Mouse (Mus musculus) embryonic facial prominence, embryonic 14.5 days (tissue): Measurements from ENCODE around the gene Maml3. TPM values are rescaled to one million over a fixed set of nuclear protein-coding genes. Genes with fewer than 3 reads are reported as not detected.

Source experiments
- ATAC-seq: fragments of 200-750 bp; cut with Nextera tagmentation; 2 replicates; pipeline ENCODE4 v1.8.0; 2017; ENCODE audit warnings: low read depth, moderate number of reproducible peaks, moderate TSS enrichment
- DNase-seq: peaks from one replicate; pipeline ENCODE4 v3.0.0-alpha.2; 2015; ENCODE audit warnings: low spot score
- H3K27ac ChIP-seq: fragments of 300-500 bp; sonication (generic); replicated peaks from 2 replicates; pipeline ENCODE4 v1.5.1; 2014; ENCODE audit warnings: low read depth, mild to moderate bottlenecking, low read length, moderate library complexity
- H3K27me3 ChIP-seq: fragments of 300-500 bp; sonication (generic); replicated peaks from 2 replicates; pipeline ENCODE4 v1.6.1; 2014; ENCODE audit warnings: low read length; ENCODE audit not compliant: control insufficient read depth, insufficient read depth
- H3K36me3 ChIP-seq: fragments of 300-500 bp; sonication (generic); 2 replicates; pipeline ENCODE4 v1.6.1; 2014; ENCODE audit warnings: low read length, mixed read lengths; ENCODE audit not compliant: control insufficient read depth, insufficient read depth
- H3K4me1 ChIP-seq: fragments of 300-500 bp; sonication (generic); 2 replicates; pipeline ENCODE4 v1.6.1; 2014; ENCODE audit warnings: antibody characterized with exemption, low read length; ENCODE audit not compliant: control insufficient read depth, insufficient read depth
- H3K4me2 ChIP-seq: fragments of 300-500 bp; sonication (generic); 2 replicates; pipeline ENCODE4 v1.6.1; 2014; ENCODE audit warnings: low read depth, mild to moderate bottlenecking, low read length, moderate library complexity, mixed read lengths
- H3K4me3 ChIP-seq: fragments of 300-500 bp; sonication (generic); 2 replicates; pipeline ENCODE4 v1.5.1; 2014; ENCODE audit warnings: low read depth, mild to moderate bottlenecking, low read length
- H3K9ac ChIP-seq: fragments of 300-500 bp; sonication (generic); 2 replicates; pipeline ENCODE4 v1.6.1; 2014; ENCODE audit warnings: low read depth, mild to moderate bottlenecking, low read length, moderate library complexity, mixed read lengths
- H3K9me3 ChIP-seq: fragments of 300-500 bp; sonication (generic); 2 replicates; pipeline ENCODE4 v1.6.1; 2016; ENCODE audit warnings: low read length; ENCODE audit not compliant: control insufficient read depth
- WGBS: fragments of 180-500 bp; shearing (Covaris S2); extraction: QIAGEN DNeasy Blood & Tissue Kit; methylation state at CpG from one replicate; pipeline ENCODE4 v1.1.7; 2014; 5-methylcytosine and 5-hydroxymethylcytosine counted together
- polyA plus RNA-seq: library from polyadenylated mRNA; unstranded; fragments of >200 nt; fragmentation: Nextera tagmentation; extraction: Ambion mirVana; gene quantifications from 2 replicates; pipeline ENCODE4 v1.2.1, GENCODE M21; 2014

The Maml3 gene
- polyA plus RNA-seq, 1 experiment from 2014 or later = 4.8 TPM

- 63% methylated on average over 10 of the region's 10 CpGs for WGBS
- Histone ChIP-seq H3K4me2 (no peak overlapping the region), H3K36me3 (no peaks in the 10 kb centered on the region), H3K4me3 (no peak overlapping the region), H3K4me1 (no peaks in the 10 kb centered on the region), H3K9ac (no peak overlapping the region), H3K27me3 (no peaks in the 10 kb centered on the region), H3K9me3 (no peaks in the 10 kb centered on the region), H3K27ac (no peak overlapping the region)
- 0 out of 2 replicates have a peak, but pooled peaks have one; percentile 37 for ATAC-seq
- DNase-seq = no peak
Measured at GRCm38 (mm10) chr3:51825530-51825929, 279.3 kb downstream of the Maml3 start.

- no peak overlapping the region for H3K4me3 ChIP-seq
- no peaks in the 10 kb centered on the region for H3K36me3 ChIP-seq
- no peaks in the 10 kb centered on the region for H3K27me3 ChIP-seq
- 92% methylated on average over 9 of the region's 9 CpGs for WGBS
- H3K27ac ChIP-seq = no peak overlapping the region
- H3K9me3 ChIP-seq = no peaks in the 10 kb centered on the region
- no peak overlapping the region for H3K9ac ChIP-seq
- ATAC-seq (no peak), DNase-seq (no peak)
- H3K4me1 ChIP-seq = no peaks in the 10 kb centered on the region
- no peak overlapping the region for H3K4me2 ChIP-seq
Measured at GRCm38 (mm10) chr3:51824506-51824905, 280.4 kb downstream of the Maml3 start.

- 82% methylated on average over 10 of the region's 10 CpGs for WGBS
- no peaks in the 10 kb centered on the region for H3K27me3 ChIP-seq
- H3K4me1 ChIP-seq = no peaks in the 10 kb centered on the region
- no peak for DNase-seq
- no peak overlapping the region for H3K9ac ChIP-seq
- H3K4me3 ChIP-seq = no peak overlapping the region
- no peaks in the 10 kb centered on the region for H3K9me3 ChIP-seq
- no peaks in the 10 kb centered on the region for H3K36me3 ChIP-seq
- no peak for ATAC-seq
- H3K27ac ChIP-seq = no peak overlapping the region
- H3K4me2 ChIP-seq = no peak overlapping the region
Measured at GRCm38 (mm10) chr3:51821551-51821950, 283.3 kb downstream of the Maml3 start.

- ATAC-seq (no peak), DNase-seq (no peak)
- Histone ChIP-seq H3K9ac (no peak overlapping the region), H3K27ac (no peak overlapping the region), H3K36me3 (no peaks in the 10 kb centered on the region), H3K27me3 (no peaks in the 10 kb centered on the region), H3K4me1 (no peaks in the 10 kb centered on the region), H3K4me2 (no peak overlapping the region), H3K4me3 (no peak overlapping the region), H3K9me3 (no peaks in the 10 kb centered on the region)
- 68% methylated on average over 7 of the region's 7 CpGs for WGBS
Measured at GRCm38 (mm10) chr3:51819109-51819508, 285.8 kb downstream of the Maml3 start.

GRCm38 (mm10) chr3:51817919-51818318 lies 287.0 kb downstream of the Maml3 start:
- Histone ChIP-seq H3K9ac (no peak overlapping the region), H3K4me3 (no peak overlapping the region), H3K4me1 (no peaks in the 10 kb centered on the region), H3K9me3 (no peaks in the 10 kb centered on the region), H3K27me3 (no peaks in the 10 kb centered on the region), H3K27ac (no peak overlapping the region), H3K36me3 (no peaks in the 10 kb centered on the region), H3K4me2 (no peak overlapping the region)
- ATAC-seq = no peak
- WGBS = 76% methylated on average over 15 of the region's 15 CpGs
- no peak for DNase-seq

GRCm38 (mm10) chr3:51817329-51817728 lies 287.5 kb downstream of the Maml3 start:
- 81% methylated on average over 6 of the region's 6 CpGs for WGBS
- H3K9me3 ChIP-seq = no peaks in the 10 kb centered on the region

GRCm38 (mm10) chr3:51816517-51817285 lies 288.2 kb downstream of the Maml3 start:
- no peak overlapping the region for H3K9ac ChIP-seq
- DNase-seq = no peak
- H3K4me2 ChIP-seq = no peak overlapping the region
- no peak overlapping the region for H3K27ac ChIP-seq
- no peaks in the 10 kb centered on the region for H3K4me1 ChIP-seq
- no peaks in the 10 kb centered on the region for H3K36me3 ChIP-seq
- no peak overlapping the region for H3K4me3 ChIP-seq
- WGBS = 70% methylated on average over 7 of the region's 7 CpGs
- no peaks in the 10 kb centered on the region for H3K9me3 ChIP-seq
- H3K27me3 ChIP-seq = no peaks in the 10 kb centered on the region
- no peak for ATAC-seq

More at GRCm38 (mm10) chr3:51817329-51817728, 287.5 kb downstream of the Maml3 start:
- Histone ChIP-seq H3K9ac (no peak overlapping the region), H3K27ac (no peak overlapping the region), H3K4me2 (no peak overlapping the region), H3K36me3 (no peaks in the 10 kb centered on the region), H3K27me3 (no peaks in the 10 kb centered on the region), H3K4me1 (no peaks in the 10 kb centered on the region), H3K4me3 (no peak overlapping the region)
- DNase-seq (no peak), ATAC-seq (no peak)

- H3K27ac ChIP-seq = no peak overlapping the region
- no peaks in the 10 kb centered on the region for H3K36me3 ChIP-seq
- no peaks in the 10 kb centered on the region for H3K9me3 ChIP-seq
- H3K4me3 ChIP-seq = no peak overlapping the region
- ATAC-seq = no peak
- no peaks in the 10 kb centered on the region for H3K4me1 ChIP-seq
- H3K9ac ChIP-seq = no peak overlapping the region
- 81% methylated on average over 4 of the region's 4 CpGs for WGBS
- no peak overlapping the region for H3K4me2 ChIP-seq
- DNase-seq = no peak
- H3K27me3 ChIP-seq = no peaks in the 10 kb centered on the region
Measured at GRCm38 (mm10) chr3:51814073-51814472, 290.8 kb downstream of the Maml3 start.

- no peak for DNase-seq
- Histone ChIP-seq H3K4me3 (no peak overlapping the region), H3K9ac (no peak overlapping the region), H3K4me1 (no peaks in the 10 kb centered on the region), H3K36me3 (no peaks in the 10 kb centered on the region), H3K9me3 (no peaks in the 10 kb centered on the region), H3K4me2 (no peak overlapping the region), H3K27ac (no peak overlapping the region), H3K27me3 (no peaks in the 10 kb centered on the region)
- 94% methylated on average over 5 of the region's 5 CpGs for WGBS
- no peak for ATAC-seq
Measured at GRCm38 (mm10) chr3:51813186-51813585, 291.7 kb downstream of the Maml3 start.
